Mouse (Mus musculus) cortical plate, adult 2 months (tissue): ENCODE measurements around the gene Six2. TPM values are rescaled to one million over a fixed set of nuclear protein-coding genes. Genes with fewer than 3 reads are reported as not detected.

Source experiments
- H3K27ac ChIP-seq: fragments of 200-500 bp; 2 replicates; pipeline ENCODE4 v1.5.1; 2012; ENCODE audit warnings: low read length, control low read depth, inconsistent platforms; ENCODE audit not compliant: insufficient read depth
- H3K4me1 ChIP-seq: fragments of 200-500 bp; 2 replicates; pipeline ENCODE4 v1.6.1; 2011; ENCODE audit warnings: low read length; ENCODE audit not compliant: control insufficient read depth, insufficient read depth
- H3K4me3 ChIP-seq: fragments of 200-500 bp; 2 replicates; pipeline ENCODE4 v1.5.1; 2011; ENCODE audit warnings: mild to moderate bottlenecking, low read length, control low read depth; ENCODE audit not compliant: insufficient read depth
- CTCF ChIP-seq: fragments of 200-500 bp; IDR thresholded peaks from 2 replicates; pipeline ENCODE4 v1.5.1; 2011; ENCODE audit warnings: mild to moderate bottlenecking, control low read depth, low read length; ENCODE audit not compliant: insufficient read depth; ENCODE audit errors: extremely low read depth
- POLR2A ChIP-seq: fragments of 200-500 bp; IDR thresholded peaks from 2 replicates; pipeline ENCODE4 v1.6.1; 2011; ENCODE audit warnings: mild to moderate bottlenecking, low read length, control low read depth; ENCODE audit not compliant: insufficient read depth; ENCODE audit errors: extremely low read depth
- polyA plus RNA-seq: library from polyadenylated mRNA; depleted of rRNA; stranded (reverse); fragments of >200 nt; gene quantifications from 2 replicates; pipeline ENCODE4 v1.2.3, GENCODE M21; 2012

The Six2 gene
- polyA plus RNA-seq, 1 experiment, result 0.48 TPM

- Histone ChIP-seq H3K27ac (no peak overlapping the region), H3K4me1 (no peaks in the 10 kb centered on the region), H3K4me3 (no peak overlapping the region)
- TF ChIP-seq CTCF (no peak), POLR2A (no peak)
These were observed 26.3 kb upstream of the Six2 start for GRCm38 (mm10) chr17:85714370-85714769.

- no peak for TF ChIP-seq POLR2A
- TF ChIP-seq CTCF, result no peak
- Histone ChIP-seq H3K4me3 (no peak overlapping the region), H3K27ac (no peak overlapping the region), H3K4me1 (no peaks in the 10 kb centered on the region)
These were observed 24.8 kb upstream of the Six2 start for GRCm38 (mm10) chr17:85712874-85713273.

- TF ChIP-seq POLR2A (no peak), CTCF (no peak)
- Histone ChIP-seq H3K4me3 (no peak overlapping the region), H3K27ac (no peak overlapping the region), H3K4me1 (no peaks in the 10 kb centered on the region)
These were observed 16.5 kb upstream of the Six2 start for GRCm38 (mm10) chr17:85704369-85705260.

GRCm38 (mm10) chr17:85700028-85700427 lies 12.0 kb upstream of the Six2 start:
- H3K27ac ChIP-seq, result no peak overlapping the region
- TF ChIP-seq CTCF (no peak), POLR2A (no peak)
- H3K4me1 ChIP-seq, result no peaks in the 10 kb centered on the region
- H3K4me3 ChIP-seq, result no peak overlapping the region

GRCm38 (mm10) chr17:85698643-85699042 lies 10.6 kb upstream of the Six2 start:
- TF ChIP-seq CTCF (no peak), POLR2A (no peak)
- Histone ChIP-seq H3K27ac (no peak overlapping the region), H3K4me3 (no peak overlapping the region), H3K4me1 (no peaks in the 10 kb centered on the region)

GRCm38 (mm10) chr17:85697976-85698375 lies 9.9 kb upstream of the Six2 start:
- H3K4me3 ChIP-seq, result no peak overlapping the region
- H3K27ac ChIP-seq, result no peak overlapping the region
- no peaks in the 10 kb centered on the region for H3K4me1 ChIP-seq
- TF ChIP-seq CTCF, result no peak
- no peak for TF ChIP-seq POLR2A

GRCm38 (mm10) chr17:85694499-85694898 lies 6.4 kb upstream of the Six2 start:
- Histone ChIP-seq H3K4me1 (no peaks in the 10 kb centered on the region), H3K27ac (no peak overlapping the region), H3K4me3 (no peak overlapping the region)
- TF ChIP-seq CTCF, result no peak
- TF ChIP-seq POLR2A, result no peak

GRCm38 (mm10) chr17:85693101-85693500 lies 5.0 kb upstream of the Six2 start:
- Histone ChIP-seq H3K4me3 (no peak overlapping the region), H3K27ac (no peak overlapping the region), H3K4me1 (no peaks in the 10 kb centered on the region)
- no peak for TF ChIP-seq CTCF
- no peak for TF ChIP-seq POLR2A

GRCm38 (mm10) chr17:85692594-85692993 lies 4.5 kb upstream of the Six2 start:
- TF ChIP-seq POLR2A, result no peak
- TF ChIP-seq CTCF, result no peak
- Histone ChIP-seq H3K27ac (no peak overlapping the region), H3K4me1 (no peaks in the 10 kb centered on the region), H3K4me3 (no peak overlapping the region)
